Mouse (Mus musculus): ENCODE data around the gene Cc2d1a. TPM values are rescaled to one million over a fixed set of nuclear protein-coding genes. Genes with fewer than 3 reads are reported as not detected.

Gene Cc2d1a
- 18.0 and 27.2 TPM in 2 replicates for polyA plus RNA-seq (2011; ENCODE audit: insufficient read depth, insufficient read length, low read depth, missing spikeins)

DNA sequence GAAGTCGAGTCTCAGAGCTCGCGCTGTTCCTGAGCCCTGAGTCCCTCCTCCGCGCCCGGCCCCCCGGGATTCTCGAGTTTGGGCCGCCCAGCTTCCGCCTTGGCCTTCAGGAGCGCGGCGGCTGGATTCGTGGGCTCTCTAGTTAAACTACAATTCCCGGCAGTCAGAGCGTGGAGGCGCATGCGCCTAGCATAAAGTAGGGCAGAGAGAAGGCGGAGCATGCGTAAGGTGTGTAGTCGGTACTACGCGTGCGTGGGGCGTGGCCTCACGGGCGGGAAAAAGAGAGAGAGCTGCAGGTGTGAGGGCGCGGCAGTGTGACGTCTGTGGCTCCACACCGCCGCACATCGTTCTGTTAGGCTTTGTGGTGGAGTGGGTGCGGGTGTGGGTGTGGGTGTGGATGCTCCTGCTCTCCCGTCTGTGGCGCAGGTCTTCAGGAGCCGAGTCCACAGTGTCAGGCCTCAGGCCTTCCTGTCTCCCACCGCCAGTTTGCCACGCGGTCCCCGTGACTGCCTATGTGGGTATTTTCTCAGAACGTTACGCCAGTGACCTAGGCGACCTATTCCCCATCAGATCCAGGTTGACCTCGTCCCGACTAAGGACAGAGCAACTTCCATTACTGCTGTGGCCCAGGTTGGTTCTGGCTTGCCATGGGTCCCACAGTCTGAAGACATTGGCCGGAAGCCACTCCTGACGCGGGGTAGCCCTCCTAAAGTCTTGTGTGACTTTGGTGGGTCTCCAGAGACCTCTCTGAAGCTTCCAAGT, at the start of gene Cc2d1a, which contains the start of gene 4930432K21Rik:
Gene Cc2d1a (minus strand): TSS at position 168 of the 762 bp plus-strand sequence.
Gene 4930432K21Rik (plus strand): TSS at position 257 of the 762 bp plus-strand sequence.
- Histone ChIP-seq H3K27ac (ENCODE audit: insufficient read depth, low read length) (peak within 1 kb of the TSS; percentile 80), H3K9ac (ENCODE audit: low read depth, poor library complexity, severe bottlenecking) (peak within 1 kb of the TSS; percentile 70), H3K4me3 (ENCODE audit: low read depth, low read length) (peak within 1 kb of the TSS; percentile 77), H3K36me3 (ENCODE audit: control insufficient read depth, insufficient read depth, low read length, poor library complexity, severe bottlenecking) (peaks cover 10% of the 10 kb centered on the region), H3K27me3 (ENCODE audit: control insufficient read depth, insufficient read depth, low read length, poor library complexity, severe bottlenecking) (no peaks in the 10 kb centered on the region), H3K4me1 (ENCODE audit: control insufficient read depth, insufficient read depth, low read length) (peaks cover 7% of the 10 kb centered on the region), H3K9me3 (replicated peaks; ENCODE audit: control insufficient read depth, insufficient read depth, low read length, poor library complexity, severe bottlenecking) (no peaks in the 10 kb centered on the region)
- TF ChIP-seq POLR2A (IDR thresholded peaks at IDR 0.05; ENCODE audit: insufficient read depth, low read length) (peak; percentile 78), EP300 (IDR thresholded peaks at IDR 0.05; ENCODE audit: insufficient read depth, low read depth, low read length) (peak; percentile 72), CTCF (IDR thresholded peaks at IDR 0.05; ENCODE audit: low read depth, low read length) (no peak)

DNA sequence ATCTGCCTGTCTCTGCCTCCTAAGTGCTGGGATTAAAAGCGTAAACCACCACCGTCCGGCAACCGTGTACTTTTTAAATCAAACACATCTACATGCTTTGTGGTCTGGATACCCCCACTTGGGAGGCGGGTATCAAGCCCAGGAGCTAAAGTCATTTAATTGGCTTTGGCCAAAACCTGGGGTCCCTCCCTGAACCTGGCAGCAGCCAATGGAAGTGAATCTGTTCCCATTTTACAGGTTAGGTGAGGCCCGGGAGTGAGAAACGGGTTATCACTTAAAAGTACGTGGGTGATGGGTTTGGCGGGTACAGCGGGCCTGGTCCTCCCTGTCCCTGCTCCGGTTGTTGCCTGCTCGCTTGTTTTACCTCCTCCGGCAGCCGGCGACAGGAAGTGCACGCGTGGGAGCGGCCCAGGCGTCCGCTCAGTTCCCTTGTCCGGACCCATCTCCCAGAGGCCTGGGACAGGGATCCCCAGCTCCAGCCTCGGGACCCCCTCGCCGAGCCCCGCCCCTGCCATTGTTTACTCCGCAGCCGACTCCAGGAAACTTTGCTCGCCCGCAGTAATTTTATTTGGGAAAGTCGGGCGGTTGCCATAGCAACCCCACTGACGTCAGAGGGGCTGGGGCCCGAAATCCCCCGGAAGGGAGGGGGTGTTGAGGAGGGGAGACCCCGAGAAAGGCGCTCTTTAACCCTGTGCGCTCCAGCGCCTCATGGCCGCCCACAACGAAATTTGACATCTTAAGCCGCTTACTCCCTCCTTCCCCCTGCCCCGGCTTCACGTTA, 49.6 kb upstream of the Cc2d1a start:
- H3K27ac ChIP-seq (ENCODE audit: insufficient read depth, low read length), result peak overlapping the region; percentile 70
- H3K4me3 ChIP-seq (ENCODE audit: low read depth, low read length), result peak overlapping the region; percentile 65
- TF ChIP-seq CTCF (IDR thresholded peaks at IDR 0.05; ENCODE audit: low read depth, low read length), result no peak
- TF ChIP-seq EP300 (IDR thresholded peaks at IDR 0.05; ENCODE audit: insufficient read depth, low read depth, low read length), result 0 out of 2 replicates have a peak, but pooled peaks have one; percentile 6
- no peak for TF ChIP-seq POLR2A (IDR thresholded peaks at IDR 0.05; ENCODE audit: insufficient read depth, low read length)
- H3K36me3 ChIP-seq (ENCODE audit: control insufficient read depth, insufficient read depth, low read length, poor library complexity, severe bottlenecking), result no peaks in the 10 kb centered on the region
- no peaks in the 10 kb centered on the region for H3K9me3 ChIP-seq (replicated peaks; ENCODE audit: control insufficient read depth, insufficient read depth, low read length, poor library complexity, severe bottlenecking)
- peaks cover 2% of the 10 kb centered on the region for H3K4me1 ChIP-seq (ENCODE audit: control insufficient read depth, insufficient read depth, low read length)
- no peaks in the 10 kb centered on the region for H3K27me3 ChIP-seq (ENCODE audit: control insufficient read depth, insufficient read depth, low read length, poor library complexity, severe bottlenecking)
- H3K9ac ChIP-seq (ENCODE audit: low read depth, poor library complexity, severe bottlenecking), result peak overlapping the region; percentile 47

DNA sequence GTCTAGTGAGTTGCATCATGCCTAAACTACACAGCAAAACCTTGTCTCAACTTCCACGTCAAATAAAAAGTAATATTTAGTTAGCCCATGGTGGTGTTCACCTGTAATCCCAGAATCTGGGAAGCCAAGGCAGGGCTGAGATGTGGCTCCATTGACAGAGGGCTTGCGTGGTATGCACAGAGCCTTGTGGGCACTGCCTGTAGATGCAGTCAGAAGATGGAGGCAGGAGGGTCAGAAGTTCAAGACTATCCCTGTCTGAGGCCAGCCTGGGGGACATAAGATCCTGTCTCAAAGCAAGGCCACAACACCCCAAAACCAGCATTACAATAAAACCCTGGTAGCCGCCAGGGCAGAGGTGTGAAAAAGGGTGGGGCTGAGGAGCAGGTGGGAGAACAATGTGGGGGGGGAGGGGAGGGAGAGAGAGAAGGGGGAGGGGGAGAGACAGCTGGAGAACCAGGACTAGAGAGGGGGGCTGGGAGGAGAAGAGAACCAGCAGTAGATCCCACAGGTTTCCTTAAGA, 46.5 kb upstream of the Cc2d1a start:
- Histone ChIP-seq H3K36me3 (ENCODE audit: control insufficient read depth, insufficient read depth, low read length, poor library complexity, severe bottlenecking) (no peaks in the 10 kb centered on the region), H3K9me3 (replicated peaks; ENCODE audit: control insufficient read depth, insufficient read depth, low read length, poor library complexity, severe bottlenecking) (no peaks in the 10 kb centered on the region), H3K9ac (ENCODE audit: low read depth, poor library complexity, severe bottlenecking) (peak overlapping the region; percentile 12; the same call in 1 of the 2 replicates), H3K27me3 (ENCODE audit: control insufficient read depth, insufficient read depth, low read length, poor library complexity, severe bottlenecking) (no peaks in the 10 kb centered on the region), H3K4me3 (ENCODE audit: low read depth, low read length) (no peak overlapping the region), H3K4me1 (ENCODE audit: control insufficient read depth, insufficient read depth, low read length) (peaks cover 2% of the 10 kb centered on the region), H3K27ac (ENCODE audit: insufficient read depth, low read length) (peak overlapping the region; percentile 95)
- TF ChIP-seq CTCF (IDR thresholded peaks at IDR 0.05; ENCODE audit: low read depth, low read length) (no peak), EP300 (IDR thresholded peaks at IDR 0.05; ENCODE audit: insufficient read depth, low read depth, low read length) (peak; percentile 96)

DNA sequence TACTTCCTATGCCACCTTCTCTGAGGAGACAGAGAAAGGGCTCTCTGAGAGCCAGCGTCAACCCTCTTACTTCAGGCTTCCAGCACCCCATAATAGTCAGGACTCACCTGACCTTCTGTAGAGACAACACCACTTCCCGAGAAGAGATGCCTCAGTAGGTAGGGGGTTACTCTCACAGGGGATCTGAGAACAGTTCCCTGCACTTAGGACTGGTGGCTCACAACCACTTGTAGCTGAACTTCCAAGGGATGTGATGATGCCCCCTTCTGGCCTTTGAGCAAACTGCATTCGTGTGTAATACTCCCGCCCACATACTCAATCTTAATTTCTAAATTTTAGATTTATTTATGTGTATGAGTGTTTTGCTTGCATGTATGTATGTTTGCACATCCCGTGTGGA, 45.8 kb upstream of the Cc2d1a start:
- TF ChIP-seq POLR2A (IDR thresholded peaks at IDR 0.05; ENCODE audit: insufficient read depth, low read length) (no peak), CTCF (IDR thresholded peaks at IDR 0.05; ENCODE audit: low read depth, low read length) (peak; percentile 49)
- no peak overlapping the region for H3K4me3 ChIP-seq (ENCODE audit: low read depth, low read length)
- H3K9me3 ChIP-seq (replicated peaks; ENCODE audit: control insufficient read depth, insufficient read depth, low read length, poor library complexity, severe bottlenecking), result no peaks in the 10 kb centered on the region
- H3K9ac ChIP-seq (ENCODE audit: low read depth, poor library complexity, severe bottlenecking), result peak overlapping the region; percentile 76
- no peaks in the 10 kb centered on the region for H3K36me3 ChIP-seq (ENCODE audit: control insufficient read depth, insufficient read depth, low read length, poor library complexity, severe bottlenecking)
- H3K4me1 ChIP-seq (ENCODE audit: control insufficient read depth, insufficient read depth, low read length), result peaks cover 5% of the 10 kb centered on the region
- peak overlapping the region; percentile 95 for H3K27ac ChIP-seq (ENCODE audit: insufficient read depth, low read length)
- H3K27me3 ChIP-seq (ENCODE audit: control insufficient read depth, insufficient read depth, low read length, poor library complexity, severe bottlenecking), result no peaks in the 10 kb centered on the region

DNA sequence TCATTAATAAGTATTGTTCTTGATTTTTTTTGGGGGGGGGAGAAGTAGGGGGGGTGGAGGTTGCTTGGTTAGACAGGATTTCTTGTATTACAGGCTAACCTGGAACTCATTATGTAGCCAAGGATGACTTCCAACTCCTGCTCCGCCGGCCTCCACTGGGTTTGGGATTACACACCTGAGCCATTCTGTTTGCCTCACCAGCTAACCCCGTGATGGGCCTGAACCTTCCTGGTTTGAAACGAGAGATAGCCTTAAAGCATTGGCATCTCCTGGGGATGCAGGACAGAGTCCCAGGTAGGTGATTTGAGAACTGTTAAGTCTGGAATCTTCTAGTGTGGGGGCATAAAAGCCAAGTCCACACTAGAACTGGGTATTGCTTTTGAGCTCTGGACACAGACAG, 45.4 kb upstream of the Cc2d1a start:
- Histone ChIP-seq H3K27ac (ENCODE audit: insufficient read depth, low read length) (peak overlapping the region; percentile 84), H3K27me3 (ENCODE audit: control insufficient read depth, insufficient read depth, low read length, poor library complexity, severe bottlenecking) (no peaks in the 10 kb centered on the region), H3K36me3 (ENCODE audit: control insufficient read depth, insufficient read depth, low read length, poor library complexity, severe bottlenecking) (no peaks in the 10 kb centered on the region), H3K9me3 (replicated peaks; ENCODE audit: control insufficient read depth, insufficient read depth, low read length, poor library complexity, severe bottlenecking) (no peaks in the 10 kb centered on the region), H3K9ac (ENCODE audit: low read depth, poor library complexity, severe bottlenecking) (peak overlapping the region; percentile 76), H3K4me1 (ENCODE audit: control insufficient read depth, insufficient read depth, low read length) (peaks cover 6% of the 10 kb centered on the region), H3K4me3 (ENCODE audit: low read depth, low read length) (no peak overlapping the region)
- no peak for TF ChIP-seq EP300 (IDR thresholded peaks at IDR 0.05; ENCODE audit: insufficient read depth, low read depth, low read length)
- no peak for TF ChIP-seq POLR2A (IDR thresholded peaks at IDR 0.05; ENCODE audit: insufficient read depth, low read length)
- no peak for TF ChIP-seq CTCF (IDR thresholded peaks at IDR 0.05; ENCODE audit: low read depth, low read length)

Data from ES-Bruce4 (cell line).